Mouse (Mus musculus): ENCODE data around the gene Izumo1. TPM values are rescaled to one million over a fixed set of nuclear protein-coding genes. Genes with fewer than 3 reads are reported as not detected.

The Izumo1 gene
- polyA plus RNA-seq, 1 experiment from 2014 or later = 0.17 TPM

GRCm38 (mm10) chr7:45638623-45639401 is 17.2 kb downstream of the Izumo1 start:
- Histone ChIP-seq H3K4me3 (replicated peaks; ENCODE audit: low read depth, low read length) (0 out of 2 replicates have a peak overlapping the region, but pooled peaks have one; percentile 3), H3K9me3 (replicated peaks; ENCODE audit: low read length) (no peaks in the 10 kb centered on the region), H3K36me3 (ENCODE audit: insufficient read depth, low read length) (0 out of 2 replicates have a peak, but pooled peaks cover 4% of the 10 kb centered on the region), H3K27ac (no peak overlapping the region), H3K9ac (ENCODE audit: low read depth, low read length) (no peak overlapping the region), H3K27me3 (ENCODE audit: insufficient read depth, low read length) (no peaks in the 10 kb centered on the region), H3K4me2 (ENCODE audit: low read length) (peak overlapping the region; percentile 34), H3K4me1 (replicated peaks; ENCODE audit: insufficient read depth, low read length) (peaks cover 37% of the 10 kb centered on the region)
- WGBS = 23% methylated on average over 29 of the region's 29 CpGs
- peak; percentile 81 for ATAC-seq (replicated peaks; ENCODE audit: low FRiP score, low read depth)
- no peak for TF ChIP-seq CTCF (IDR thresholded peaks at IDR 0.05; ENCODE audit: low read depth)
- DNase-seq (ENCODE audit: low spot score) = peak; percentile 99

GRCm38 (mm10) chr7:45639561-45640027 is 18.0 kb downstream of the Izumo1 start, which contains the start of gene Mamstr:
Gene Mamstr (plus strand): TSS chr7:45639977.
- 29% methylated on average over 19 of the region's 19 CpGs for WGBS
- Histone ChIP-seq H3K36me3 (ENCODE audit: insufficient read depth, low read length) (0 out of 2 replicates have a peak, but pooled peaks cover 4% of the 10 kb centered on the region), H3K4me3 (replicated peaks; ENCODE audit: low read depth, low read length) (no peak within 1 kb of the TSS), H3K4me1 (replicated peaks; ENCODE audit: insufficient read depth, low read length) (peaks cover 37% of the 10 kb centered on the region), H3K27ac (peak within 1 kb of the TSS; percentile 8; the same call in 1 of the 2 replicates), H3K27me3 (ENCODE audit: insufficient read depth, low read length) (no peaks in the 10 kb centered on the region), H3K4me2 (ENCODE audit: low read length) (no peak within 1 kb of the TSS), H3K9me3 (replicated peaks; ENCODE audit: low read length) (no peaks in the 10 kb centered on the region), H3K9ac (ENCODE audit: low read depth, low read length) (no peak within 1 kb of the TSS)
- TF ChIP-seq CTCF (IDR thresholded peaks at IDR 0.05; ENCODE audit: low read depth) = no peak
- no peak for ATAC-seq (replicated peaks; ENCODE audit: low FRiP score, low read depth)
- DNase-seq (ENCODE audit: low spot score) = no peak

- 59% methylated on average over 19 of the region's 19 CpGs for WGBS
- Histone ChIP-seq H3K4me3 (replicated peaks; ENCODE audit: low read depth, low read length) (no peak overlapping the region), H3K9me3 (replicated peaks; ENCODE audit: low read length) (no peaks in the 10 kb centered on the region), H3K36me3 (ENCODE audit: insufficient read depth, low read length) (0 out of 2 replicates have a peak, but pooled peaks cover 4% of the 10 kb centered on the region), H3K27ac (no peak overlapping the region; the same call in 1 of the 2 replicates), H3K27me3 (ENCODE audit: insufficient read depth, low read length) (no peaks in the 10 kb centered on the region), H3K4me2 (ENCODE audit: low read length) (no peak overlapping the region), H3K9ac (ENCODE audit: low read depth, low read length) (no peak overlapping the region), H3K4me1 (replicated peaks; ENCODE audit: insufficient read depth, low read length) (peaks cover 37% of the 10 kb centered on the region)
- ATAC-seq (replicated peaks; ENCODE audit: low FRiP score, low read depth) (no peak), DNase-seq (ENCODE audit: low spot score) (no peak)
- TF ChIP-seq CTCF (IDR thresholded peaks at IDR 0.05; ENCODE audit: low read depth) = no peak
Measured at GRCm38 (mm10) chr7:45640191-45640957, 18.8 kb downstream of the Izumo1 start.

DNA sequence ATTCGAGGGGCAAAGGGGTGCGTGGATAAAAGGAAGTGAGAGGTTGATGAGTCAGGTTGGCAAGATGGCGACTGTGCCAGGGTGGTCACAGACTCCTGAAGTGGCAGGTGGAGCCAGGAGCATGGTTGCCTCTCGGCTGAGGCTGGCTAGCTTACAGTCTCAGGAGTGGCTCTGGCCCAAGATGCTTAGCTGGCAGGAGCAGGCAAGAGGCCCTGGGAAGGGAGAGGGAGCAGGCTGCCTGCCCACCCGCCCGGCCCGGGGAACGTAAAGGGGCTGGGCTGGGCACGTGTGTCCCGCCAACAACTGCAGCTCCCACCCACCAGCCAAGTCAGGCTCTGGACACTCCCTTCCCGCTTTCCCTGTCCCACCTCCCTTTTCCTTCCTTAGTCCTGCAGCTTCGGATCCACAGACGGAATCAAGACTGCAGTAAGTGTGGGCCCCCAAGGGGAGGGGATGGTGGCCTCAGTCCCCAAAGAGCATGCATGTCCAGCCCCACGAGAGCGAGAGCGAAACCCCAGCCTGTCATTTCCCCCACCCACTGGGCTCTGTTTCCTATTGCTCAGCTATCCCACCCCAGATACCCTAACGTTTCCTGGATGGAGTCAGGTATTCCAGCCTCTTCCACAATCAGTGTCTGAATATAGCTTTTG is 19.9 kb downstream of the Izumo1 start:
- H3K4me1 ChIP-seq (replicated peaks; ENCODE audit: insufficient read depth, low read length) = peaks cover 37% of the 10 kb centered on the region
- TF ChIP-seq CTCF (IDR thresholded peaks at IDR 0.05; ENCODE audit: low read depth) = no peak
- H3K9ac ChIP-seq (ENCODE audit: low read depth, low read length) = no peak overlapping the region
- peak overlapping the region; percentile 67 for H3K4me2 ChIP-seq (ENCODE audit: low read length)
- no peaks in the 10 kb centered on the region for H3K9me3 ChIP-seq (replicated peaks; ENCODE audit: low read length)
- ATAC-seq (replicated peaks; ENCODE audit: low FRiP score, low read depth) (no peak), DNase-seq (ENCODE audit: low spot score) (peak; percentile 66)
- 56% methylated on average over 13 of the region's 17 CpGs for WGBS
- H3K4me3 ChIP-seq (replicated peaks; ENCODE audit: low read depth, low read length) = 0 out of 2 replicates have a peak overlapping the region, but pooled peaks have one; percentile 4
- no peaks in the 10 kb centered on the region for H3K27me3 ChIP-seq (ENCODE audit: insufficient read depth, low read length)
- H3K27ac ChIP-seq = no peak overlapping the region
- H3K36me3 ChIP-seq (ENCODE audit: insufficient read depth, low read length) = 0 out of 2 replicates have a peak, but pooled peaks cover 3% of the 10 kb centered on the region

- peak overlapping the region; percentile 91; the same call in 1 of the 2 replicates for H3K27ac ChIP-seq
- H3K36me3 ChIP-seq (ENCODE audit: insufficient read depth, low read length) = no peaks in the 10 kb centered on the region
- peaks cover 37% of the 10 kb centered on the region for H3K4me1 ChIP-seq (replicated peaks; ENCODE audit: insufficient read depth, low read length)
- 71% methylated on average over 5 of the region's 5 CpGs for WGBS
- DNase-seq (ENCODE audit: low spot score) (no peak), ATAC-seq (replicated peaks; ENCODE audit: low FRiP score, low read depth) (no peak)
- TF ChIP-seq CTCF (IDR thresholded peaks at IDR 0.05; ENCODE audit: low read depth) = no peak
- H3K9ac ChIP-seq (ENCODE audit: low read depth, low read length) = no peak overlapping the region
- no peaks in the 10 kb centered on the region for H3K27me3 ChIP-seq (ENCODE audit: insufficient read depth, low read length)
- no peaks in the 10 kb centered on the region for H3K9me3 ChIP-seq (replicated peaks; ENCODE audit: low read length)
- H3K4me2 ChIP-seq (ENCODE audit: low read length) = peak overlapping the region; percentile 67
- H3K4me3 ChIP-seq (replicated peaks; ENCODE audit: low read depth, low read length) = 0 out of 2 replicates have a peak overlapping the region, but pooled peaks have one; percentile 4
Measured at GRCm38 (mm10) chr7:45642083-45642482, 20.5 kb downstream of the Izumo1 start.
